Mouse (Mus musculus) heart, adult 2 months (tissue): Measurements from ENCODE around the gene Gm21188.
"Not testable (repeated sequence)": the region's sequence is repeated elsewhere in the genome, so short reads cannot be mapped to it uniquely, and the experiment has no call there.

Experiments
- CTCF ChIP-seq: fragments of 200-600 bp; IDR thresholded peaks from 2 replicates; pipeline ENCODE4 v1.8.1; 2022; ENCODE audit warnings: antibody characterized with exemption, mild to moderate bottlenecking, moderate library complexity
- EP300 ChIP-seq: fragments of 200-500 bp; IDR thresholded peaks from 2 replicates; pipeline ENCODE4 v1.6.1; 2011; ENCODE audit warnings: low read depth, low read length, control low read depth; ENCODE audit not compliant: insufficient read depth
- POLR2A ChIP-seq: fragments of 200-500 bp; IDR thresholded peaks from 2 replicates; pipeline ENCODE4 v1.6.1; 2011; ENCODE audit warnings: mild to moderate bottlenecking, low read depth, low read length, control low read depth; ENCODE audit not compliant: insufficient read depth

- TF ChIP-seq EP300, CTCF, POLR2A: not testable (repeated sequence)
Measured at GRCm38 (mm10) chr13:120010068-120010467, 41.9 kb downstream of the Gm21188 start.
